Mouse (Mus musculus): ENCODE measurements around the gene Dync2h1. TPM values are rescaled to one million over a fixed set of nuclear protein-coding genes. Genes with fewer than 3 reads are reported as not detected.
"Not testable (repeated sequence)": the region's sequence is repeated elsewhere in the genome, so short reads cannot be mapped to it uniquely, and the experiment has no call there.

Gene Dync2h1
- polyA plus RNA-seq, 1 experiment from 2014 or later: 18.9 TPM

DNA sequence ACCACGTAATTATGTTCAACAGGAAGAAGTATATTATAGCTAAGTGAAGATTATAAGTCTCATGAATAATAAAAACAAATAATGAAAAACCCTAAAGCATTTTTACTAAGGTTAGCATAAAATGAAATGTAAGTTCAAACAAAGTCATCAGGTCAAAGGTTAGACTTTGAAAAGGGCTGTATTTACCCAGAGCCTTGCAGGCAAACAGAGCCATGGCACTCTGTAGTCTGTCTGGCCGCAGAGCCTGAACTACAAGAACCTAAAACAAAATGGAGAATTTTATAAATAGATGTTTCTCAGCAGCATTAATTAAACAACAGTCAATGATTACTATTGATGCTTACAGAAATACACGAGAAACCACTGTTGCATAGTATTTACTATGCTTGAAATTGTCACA, 174.5 kb downstream of the Dync2h1 start:
- Histone ChIP-seq H3K9ac (replicated peaks) (no peak overlapping the region), H3K27me3 (replicated peaks) (no peaks in the 10 kb centered on the region), H3K9me3 (replicated peaks) (no peaks in the 10 kb centered on the region), H3K27ac (replicated peaks) (no peak overlapping the region), H3K36me3 (peaks cover 6% of the 10 kb centered on the region; the same call in 1 of the 2 replicates), H3K4me1 (no peaks in the 10 kb centered on the region), H3K4me2 (no peak overlapping the region), H3K4me3 (replicated peaks) (no peak overlapping the region)
- no peak for ATAC-seq (ENCODE audit: low FRiP score)
- WGBS: 82% methylated on average over 3 of the region's 3 CpGs

DNA sequence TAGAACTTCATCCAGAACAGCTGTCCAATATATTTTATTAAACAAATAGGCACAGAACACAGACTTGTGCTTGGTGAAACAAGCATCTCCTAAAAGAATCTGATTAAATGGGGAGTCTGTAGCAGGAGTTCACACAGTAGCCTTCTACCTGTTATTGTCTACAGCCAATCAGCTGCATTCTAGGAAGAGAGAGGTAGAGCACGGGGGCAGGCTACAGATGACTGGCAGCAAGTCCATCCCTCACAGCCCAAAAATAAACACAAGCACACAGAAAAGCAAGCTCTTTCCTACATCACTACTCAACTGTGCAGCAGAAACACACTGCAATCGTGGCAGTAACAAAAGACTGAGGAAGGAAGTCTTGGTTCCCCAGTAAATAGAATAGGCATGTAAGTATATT, 189.4 kb downstream of the Dync2h1 start:
- Histone ChIP-seq H3K9ac (replicated peaks) (no peak overlapping the region), H3K27ac (replicated peaks) (no peak overlapping the region), H3K9me3 (replicated peaks) (no peaks in the 10 kb centered on the region), H3K4me3 (replicated peaks) (no peak overlapping the region), H3K4me1 (no peaks in the 10 kb centered on the region), H3K4me2 (no peak overlapping the region), H3K36me3 (peaks cover 16% of the 10 kb centered on the region), H3K27me3 (replicated peaks) (no peaks in the 10 kb centered on the region)
- WGBS: 76% methylated on average over 2 of the region's 2 CpGs
- ATAC-seq (ENCODE audit: low FRiP score): no peak

DNA sequence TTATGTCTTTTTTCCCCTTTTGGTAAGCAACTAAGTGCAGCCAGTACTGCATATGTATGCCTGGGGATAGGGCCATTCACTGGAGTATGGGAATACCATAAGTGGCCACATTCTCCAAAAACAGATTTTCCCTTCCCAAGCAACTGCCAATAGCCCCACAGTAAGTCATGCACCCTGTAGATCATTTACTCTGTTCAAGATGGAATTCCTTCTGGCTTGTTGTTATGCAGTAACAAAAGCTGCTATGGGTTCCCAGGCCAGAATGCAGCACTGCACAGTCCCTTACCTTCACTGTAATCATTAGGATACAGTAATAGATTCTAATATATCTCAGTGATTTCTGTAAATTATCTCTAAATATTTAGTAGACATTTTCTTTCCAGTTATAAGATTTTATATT, 190.0 kb downstream of the Dync2h1 start:
- no peaks in the 10 kb centered on the region for H3K4me1 ChIP-seq
- no peaks in the 10 kb centered on the region for H3K27me3 ChIP-seq (replicated peaks)
- no peak for ATAC-seq (ENCODE audit: low FRiP score)
- peaks cover 17% of the 10 kb centered on the region for H3K36me3 ChIP-seq
- H3K27ac ChIP-seq (replicated peaks): no peak overlapping the region
- H3K9ac ChIP-seq (replicated peaks): no peak overlapping the region
- no peak overlapping the region for H3K4me3 ChIP-seq (replicated peaks)
- no peaks in the 10 kb centered on the region for H3K9me3 ChIP-seq (replicated peaks)
- H3K4me2 ChIP-seq: no peak overlapping the region

DNA sequence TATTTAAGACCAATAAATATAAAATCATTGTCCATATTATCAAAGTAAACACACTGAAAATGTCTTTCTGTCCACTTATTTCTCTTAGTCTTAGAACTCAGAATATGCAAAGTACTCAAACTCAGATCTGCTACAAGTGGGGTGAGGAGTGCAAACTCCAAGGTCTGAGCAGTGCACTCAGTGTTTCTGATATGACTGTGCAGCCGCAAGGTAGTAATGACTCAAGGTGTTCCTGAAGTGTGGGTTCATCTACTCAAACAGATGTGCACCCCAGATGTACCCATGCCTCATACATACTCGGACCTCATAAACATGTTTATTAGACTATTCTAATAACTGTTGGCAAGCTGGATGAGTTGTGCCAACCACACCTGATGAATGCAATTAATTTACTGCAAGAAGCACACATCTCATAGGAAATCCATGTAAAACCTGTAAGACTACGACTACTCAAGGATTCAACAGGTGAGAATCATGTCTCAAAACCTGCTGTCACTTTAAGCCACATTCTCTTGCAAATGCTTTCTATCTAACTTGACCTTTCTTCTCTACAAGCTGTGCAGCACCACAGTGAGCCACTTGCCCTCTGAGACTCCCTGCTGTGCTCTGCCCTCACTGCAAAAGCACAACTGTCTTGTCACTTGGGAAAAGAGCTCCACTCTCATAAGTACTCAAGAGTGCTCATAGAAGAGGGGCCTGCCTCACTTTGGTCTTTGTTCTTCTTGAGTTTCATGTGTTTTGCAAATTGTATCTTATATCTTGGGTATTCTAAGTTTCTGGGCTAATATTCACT, 195.2 kb downstream of the Dync2h1 start:
- ATAC-seq (ENCODE audit: low FRiP score): no peak
- H3K27ac ChIP-seq (replicated peaks): no peak overlapping the region
- H3K4me3 ChIP-seq (replicated peaks): no peak overlapping the region
- H3K4me1 ChIP-seq: no peaks in the 10 kb centered on the region
- no peaks in the 10 kb centered on the region for H3K9me3 ChIP-seq (replicated peaks)
- no peak overlapping the region for H3K9ac ChIP-seq (replicated peaks)
- H3K4me2 ChIP-seq: no peak overlapping the region
- WGBS: 93% methylated on average over 3 of the region's 3 CpGs
- peaks cover 18% of the 10 kb centered on the region for H3K36me3 ChIP-seq
- H3K27me3 ChIP-seq (replicated peaks): no peaks in the 10 kb centered on the region

DNA sequence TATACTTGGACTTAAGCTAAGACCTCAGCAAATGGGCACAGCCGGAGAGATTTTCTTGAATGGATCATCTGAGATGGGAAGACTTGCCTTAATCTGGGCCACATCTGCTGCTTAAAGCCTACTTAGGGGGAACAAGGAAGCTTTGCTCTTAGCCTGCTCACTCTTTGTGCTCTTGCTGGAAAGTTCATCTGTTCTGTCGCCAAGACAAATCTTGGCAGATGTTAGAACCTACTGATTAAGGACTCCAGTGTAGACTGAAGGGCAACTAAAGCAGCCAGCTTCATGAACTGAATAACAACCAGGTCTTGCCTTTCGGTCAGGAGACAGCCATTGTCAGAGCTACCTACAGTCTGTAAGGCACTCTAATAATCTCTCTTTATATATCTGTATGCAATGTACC, 198.1 kb downstream of the Dync2h1 start:
- Histone ChIP-seq H3K4me1 (no peaks in the 10 kb centered on the region), H3K9me3 (replicated peaks) (no peaks in the 10 kb centered on the region), H3K9ac (replicated peaks) (no peak overlapping the region), H3K36me3 (peaks cover 16% of the 10 kb centered on the region), H3K4me2 (no peak overlapping the region), H3K27ac (replicated peaks) (no peak overlapping the region), H3K4me3 (replicated peaks) (no peak overlapping the region), H3K27me3 (replicated peaks) (no peaks in the 10 kb centered on the region)
- 91% methylated on average over 3 of the region's 3 CpGs for WGBS
- no peak for ATAC-seq (ENCODE audit: low FRiP score)

DNA sequence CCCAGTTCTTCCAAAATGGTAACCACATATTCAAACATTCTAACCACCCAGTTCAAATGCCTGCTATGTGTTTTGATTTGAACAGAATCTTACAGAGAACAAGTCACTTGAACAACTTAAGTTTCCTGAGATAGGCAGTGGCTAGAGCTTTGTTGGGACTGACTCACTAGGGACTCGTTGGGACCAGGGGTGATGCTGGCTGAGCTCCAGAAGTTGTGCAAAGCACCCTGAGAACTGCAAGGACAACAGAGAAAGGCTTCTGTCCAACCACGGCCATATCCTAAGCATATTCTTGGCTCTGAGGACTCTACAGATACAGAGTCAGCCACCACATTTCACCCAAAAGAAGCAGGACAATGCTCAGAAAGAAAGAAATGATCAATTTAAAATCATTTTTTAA, 215.1 kb downstream of the Dync2h1 start:
- 76% methylated on average over 2 of the region's 2 CpGs for WGBS
- H3K27ac ChIP-seq (replicated peaks): no peak overlapping the region
- no peak overlapping the region for H3K9ac ChIP-seq (replicated peaks)
- no peak for ATAC-seq (ENCODE audit: low FRiP score)
- H3K36me3 ChIP-seq: peaks cover 10% of the 10 kb centered on the region; the same call in 1 of the 2 replicates
- H3K4me2 ChIP-seq: no peak overlapping the region
- H3K9me3 ChIP-seq (replicated peaks): no peaks in the 10 kb centered on the region
- H3K27me3 ChIP-seq (replicated peaks): no peaks in the 10 kb centered on the region
- no peak overlapping the region for H3K4me3 ChIP-seq (replicated peaks)
- no peaks in the 10 kb centered on the region for H3K4me1 ChIP-seq

DNA sequence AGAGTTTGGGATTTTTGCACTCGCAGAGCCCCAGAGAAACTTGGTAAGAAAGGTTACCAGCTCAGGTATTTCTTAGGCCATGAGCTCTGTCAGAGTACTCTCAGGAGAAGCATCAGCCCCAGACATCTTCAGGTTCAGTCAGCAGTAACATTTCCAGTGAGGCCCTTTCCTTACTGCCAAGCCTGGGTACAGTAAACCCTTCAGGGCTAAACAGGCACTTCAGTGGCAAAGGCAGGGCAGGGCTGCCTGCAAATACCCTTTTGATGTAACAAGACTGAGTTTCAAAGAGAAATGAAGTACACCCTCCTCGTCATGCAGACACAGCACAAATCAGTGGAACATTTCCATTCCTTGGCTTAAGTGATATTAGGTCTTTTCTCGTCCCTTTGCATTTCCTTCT, 219.2 kb downstream of the Dync2h1 start:
- Histone ChIP-seq H3K27ac (replicated peaks) (no peak overlapping the region), H3K9me3 (replicated peaks) (no peaks in the 10 kb centered on the region), H3K4me3 (replicated peaks) (no peak overlapping the region), H3K36me3 (peaks cover 18% of the 10 kb centered on the region; the same call in 1 of the 2 replicates), H3K27me3 (replicated peaks) (no peaks in the 10 kb centered on the region), H3K4me2 (no peak overlapping the region), H3K4me1 (no peaks in the 10 kb centered on the region), H3K9ac (replicated peaks) (no peak overlapping the region)
- WGBS: 89% methylated on average over 3 of the region's 3 CpGs
- no peak for ATAC-seq (ENCODE audit: low FRiP score)

DNA sequence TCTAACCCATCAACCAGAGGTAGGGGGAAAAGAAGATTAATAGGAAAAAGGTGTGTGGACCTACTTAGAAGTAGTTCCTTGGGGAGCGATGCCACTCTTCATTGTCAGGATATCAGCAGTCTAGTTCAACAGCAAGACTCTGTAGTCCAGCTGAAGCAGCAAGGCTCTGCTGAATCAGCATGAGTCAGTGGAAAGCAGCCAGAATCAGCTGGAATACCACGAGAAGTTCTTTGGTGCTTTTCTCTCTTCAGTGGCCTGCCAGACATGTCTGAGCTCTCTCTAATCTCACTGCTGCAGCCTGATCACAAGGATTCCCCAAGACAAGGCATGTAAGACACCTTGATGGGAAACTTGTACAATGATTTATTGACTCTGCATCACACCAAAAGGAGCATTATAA, 225.9 kb downstream of the Dync2h1 start:
- 0 out of 2 replicates have a peak, but pooled peaks cover 8% of the 10 kb centered on the region for H3K36me3 ChIP-seq
- ATAC-seq (ENCODE audit: low FRiP score): no peak

DNA sequence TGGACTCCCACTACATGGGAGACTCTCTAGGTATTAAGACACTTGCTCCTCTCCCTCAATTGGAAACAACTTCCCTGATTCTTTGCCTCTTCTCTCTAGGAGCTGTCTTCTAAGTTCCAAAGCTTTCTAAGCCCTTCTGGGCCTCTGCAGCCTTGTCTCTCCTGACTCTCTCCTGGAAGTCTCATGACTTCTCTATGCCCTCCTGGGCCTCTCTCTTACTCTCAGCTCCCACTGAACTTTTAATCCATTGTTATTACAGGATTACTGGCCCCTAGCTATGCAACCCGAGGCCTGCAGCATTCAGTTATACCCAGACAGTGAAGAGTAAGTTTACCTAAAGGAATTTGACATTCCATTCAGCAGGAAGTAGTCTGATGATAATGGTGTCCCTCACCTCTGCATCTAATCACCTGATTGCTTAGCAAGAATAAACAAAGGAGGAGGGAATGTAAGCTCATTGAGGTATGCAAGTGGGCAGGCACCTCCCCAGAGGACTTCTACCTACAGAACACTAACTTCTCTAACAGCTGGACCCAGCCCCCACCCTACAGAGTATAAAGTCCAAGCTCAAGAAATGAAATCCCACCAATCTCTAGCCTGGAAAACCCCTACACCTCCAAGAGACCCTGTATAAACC, 256.7 kb downstream of the Dync2h1 start:
- no peak overlapping the region for H3K9ac ChIP-seq (replicated peaks)
- H3K27ac ChIP-seq (replicated peaks): no peak overlapping the region
- 63% methylated on average over 1 of the region's 1 CpGs for WGBS
- peaks cover 6% of the 10 kb centered on the region for H3K36me3 ChIP-seq
- no peak overlapping the region for H3K4me2 ChIP-seq
- H3K4me1 ChIP-seq: no peaks in the 10 kb centered on the region
- H3K27me3 ChIP-seq (replicated peaks): no peaks in the 10 kb centered on the region
- no peak for ATAC-seq (ENCODE audit: low FRiP score)
- no peaks in the 10 kb centered on the region for H3K9me3 ChIP-seq (replicated peaks)
- H3K4me3 ChIP-seq (replicated peaks): no peak overlapping the region

More for the DNA sequence above, 225.9 kb downstream of the Dync2h1 start:
- no peak overlapping the region for H3K9ac ChIP-seq (replicated peaks)
- 83% methylated on average over 2 of the region's 2 CpGs for WGBS
- H3K9me3 ChIP-seq (replicated peaks): no peaks in the 10 kb centered on the region
- no peak overlapping the region for H3K27ac ChIP-seq (replicated peaks)
- no peak overlapping the region for H3K4me3 ChIP-seq (replicated peaks)
- H3K27me3 ChIP-seq (replicated peaks): no peaks in the 10 kb centered on the region
- H3K4me2 ChIP-seq: no peak overlapping the region
- no peaks in the 10 kb centered on the region for H3K4me1 ChIP-seq

DNA sequence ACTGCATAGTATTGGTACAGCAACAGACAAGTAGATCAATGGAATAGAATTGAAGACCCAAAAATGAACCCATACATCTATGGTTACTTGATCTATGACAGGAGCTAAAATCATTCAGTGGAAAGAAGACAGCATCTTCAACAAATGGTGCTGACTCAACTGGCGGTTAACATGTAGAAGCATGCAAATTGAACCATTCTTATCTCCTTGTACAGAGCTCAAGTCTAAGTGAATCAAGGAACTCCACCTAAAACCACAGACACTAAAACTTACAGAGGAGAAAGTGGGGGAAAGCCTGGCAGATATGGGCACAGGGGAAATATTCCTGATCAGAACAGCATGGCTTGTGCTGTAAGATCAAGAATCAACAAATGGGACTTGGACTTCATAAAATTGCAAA, 270.8 kb downstream of the Dync2h1 start:
- Histone ChIP-seq H3K27ac (replicated peaks) (no peak overlapping the region), H3K4me2 (no peak overlapping the region), H3K36me3 (no peaks in the 10 kb centered on the region), H3K4me3 (replicated peaks) (no peak overlapping the region), H3K9ac (replicated peaks) (no peak overlapping the region), H3K27me3 (replicated peaks) (no peaks in the 10 kb centered on the region), H3K9me3 (replicated peaks) (no peaks in the 10 kb centered on the region), H3K4me1 (no peaks in the 10 kb centered on the region)
- 95% methylated on average over 1 of the region's 1 CpGs for WGBS
- no peak for ATAC-seq (ENCODE audit: low FRiP score)

DNA sequence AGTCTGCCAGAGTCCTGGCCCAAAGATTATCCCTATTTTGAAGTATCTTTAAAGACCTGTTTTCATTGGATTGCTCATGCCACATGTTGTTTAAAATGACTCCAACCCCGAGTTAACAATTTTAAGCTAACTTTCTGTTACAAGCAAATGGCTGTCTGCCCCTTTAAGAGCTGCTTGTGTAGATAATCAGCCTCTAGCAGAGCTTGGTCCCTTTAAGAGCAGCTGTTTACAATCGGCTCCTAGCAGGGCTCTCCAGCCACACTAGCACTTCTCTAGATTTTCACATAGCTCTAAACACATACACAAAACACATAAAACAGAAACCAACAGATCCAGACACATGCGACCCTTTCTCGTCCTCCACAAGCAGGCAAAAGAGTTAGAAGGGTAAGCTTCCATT, 273.7 kb downstream of the Dync2h1 start:
- not testable (repeated sequence) for H3K9me3 ChIP-seq (replicated peaks); H3K36me3 ChIP-seq; H3K4me3 ChIP-seq (replicated peaks); H3K4me2 ChIP-seq; H3K4me1 ChIP-seq; H3K9ac ChIP-seq (replicated peaks); ATAC-seq (ENCODE audit: low FRiP score); H3K27me3 ChIP-seq (replicated peaks); H3K27ac ChIP-seq (replicated peaks)
- WGBS: 61% methylated on average over 4 of the region's 4 CpGs

DNA sequence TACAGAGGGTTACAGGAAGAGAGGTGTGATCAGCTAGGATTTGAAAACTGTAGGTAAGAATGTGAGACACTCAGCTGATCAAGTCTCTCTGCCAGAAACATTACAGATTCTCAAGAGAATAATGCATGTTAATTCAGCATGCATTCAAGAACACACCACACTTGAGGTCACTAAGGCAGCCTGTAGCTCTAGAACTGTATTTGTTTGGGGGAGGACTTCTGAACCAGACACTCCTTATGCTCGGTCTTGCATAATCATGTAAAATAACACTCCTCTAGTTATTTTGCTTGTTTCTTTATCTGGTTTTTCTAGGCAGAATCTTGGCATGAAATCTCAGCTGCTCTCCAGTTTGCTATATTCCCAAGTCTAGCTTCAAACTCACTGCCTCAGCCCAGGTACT, 282.6 kb downstream of the Dync2h1 start:
- Histone ChIP-seq H3K4me3 (replicated peaks) (no peak overlapping the region), H3K9ac (replicated peaks) (no peak overlapping the region), H3K4me1 (no peaks in the 10 kb centered on the region), H3K36me3 (no peaks in the 10 kb centered on the region), H3K27me3 (replicated peaks) (no peaks in the 10 kb centered on the region), H3K27ac (replicated peaks) (no peak overlapping the region), H3K4me2 (no peak overlapping the region), H3K9me3 (replicated peaks) (no peaks in the 10 kb centered on the region)
- no peak for ATAC-seq (ENCODE audit: low FRiP score)
- 80% methylated on average over 1 of the region's 1 CpGs for WGBS

Data from neural tube, embryonic 15.5 days (tissue).